Mouse (Mus musculus): ENCODE results near the gene Trnp1.

Trnp1 gene

GRCm38 (mm10) chr4:133494432-133494831 is 3.9 kb downstream of the Trnp1 start:
- peak; percentile 91 for DNase-seq (ENCODE audit: low spot score)

GRCm38 (mm10) chr4:133493895-133494294 is 4.5 kb downstream of the Trnp1 start:
- DNase-seq (ENCODE audit: low spot score): no peak

GRCm38 (mm10) chr4:133491800-133492199 is 6.5 kb downstream of the Trnp1 start:
- peak; percentile 45 for DNase-seq (ENCODE audit: low spot score)

- no peak for DNase-seq (ENCODE audit: low spot score)
These were observed 8.7 kb downstream of the Trnp1 start for GRCm38 (mm10) chr4:133489489-133490245.

GRCm38 (mm10) chr4:133488619-133489392 is 9.5 kb downstream of the Trnp1 start:
- DNase-seq (ENCODE audit: low spot score): peak; percentile 62

- no peak for DNase-seq (ENCODE audit: low spot score)
These were observed 11.5 kb downstream of the Trnp1 start for GRCm38 (mm10) chr4:133486673-133487357.

- DNase-seq (ENCODE audit: low spot score): no peak
These were observed 12.5 kb downstream of the Trnp1 start for GRCm38 (mm10) chr4:133485691-133486425.

- DNase-seq (ENCODE audit: low spot score): peak; percentile 78
These were observed 13.9 kb downstream of the Trnp1 start for GRCm38 (mm10) chr4:133484266-133485025.

GRCm38 (mm10) chr4:133482479-133482878 is 15.9 kb downstream of the Trnp1 start:
- no peak for DNase-seq (ENCODE audit: low spot score)

GRCm38 (mm10) chr4:133481488-133481887 is 16.9 kb downstream of the Trnp1 start:
- DNase-seq (ENCODE audit: low spot score): peak; percentile 59

- DNase-seq (ENCODE audit: low spot score): no peak
These were observed 17.6 kb downstream of the Trnp1 start for GRCm38 (mm10) chr4:133480754-133481153.

- DNase-seq (ENCODE audit: low spot score): no peak
These were observed 18.2 kb downstream of the Trnp1 start for GRCm38 (mm10) chr4:133480185-133480537.

- peak; percentile 99 for DNase-seq (ENCODE audit: low spot score)
These were observed 18.7 kb downstream of the Trnp1 start, which contains the start of gene Tent5b for GRCm38 (mm10) chr4:133479458-133480184. Gene Tent5b, plus strand, starts transcription at chr4:133480132.

GRCm38 (mm10) chr4:133473833-133474232 is 24.5 kb downstream of the Trnp1 start:
- DNase-seq (ENCODE audit: low spot score): no peak

- DNase-seq (ENCODE audit: low spot score): no peak
These were observed 27.1 kb downstream of the Trnp1 start for GRCm38 (mm10) chr4:133471135-133471821.

- DNase-seq (ENCODE audit: low spot score): no peak
These were observed 29.2 kb downstream of the Trnp1 start for GRCm38 (mm10) chr4:133469122-133469521.

- peak; percentile 86 for DNase-seq (ENCODE audit: low spot score)
These were observed 30.3 kb downstream of the Trnp1 start for GRCm38 (mm10) chr4:133468080-133468479.

- no peak for DNase-seq (ENCODE audit: low spot score)
These were observed 35.2 kb downstream of the Trnp1 start for GRCm38 (mm10) chr4:133463184-133463583.

- DNase-seq (ENCODE audit: low spot score): no peak
These were observed 37.0 kb downstream of the Trnp1 start for GRCm38 (mm10) chr4:133461362-133461761.

- DNase-seq (ENCODE audit: low spot score): no peak
These were observed 37.5 kb downstream of the Trnp1 start for GRCm38 (mm10) chr4:133460796-133461325.
